Mouse (Mus musculus): ENCODE data around the gene Pcmt1.

DNA sequence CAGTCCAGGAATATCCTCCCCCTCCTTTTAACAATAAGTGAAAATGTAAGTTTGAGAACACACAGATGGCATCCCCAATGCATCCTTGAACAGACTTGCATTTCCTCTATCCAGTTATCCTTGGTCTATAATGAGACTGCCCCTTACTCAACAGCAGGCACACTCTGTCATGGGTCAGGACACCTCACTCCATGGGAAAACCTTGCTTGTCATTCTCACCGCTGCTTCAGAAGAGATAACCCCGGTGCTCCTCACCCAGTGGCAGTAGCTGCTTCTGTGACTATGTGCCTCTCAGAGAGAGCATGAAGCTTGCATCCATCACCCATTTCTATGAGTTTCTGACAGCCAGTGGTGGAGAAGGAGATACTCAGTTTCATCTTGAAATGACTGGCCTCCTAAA is 74.5 kb downstream of the Pcmt1 start:
- TF ChIP-seq POLR2A (IDR thresholded peaks at IDR 0.05; ENCODE audit: insufficient read depth, low read length): no peak
- TF ChIP-seq CTCF (IDR thresholded peaks at IDR 0.05; ENCODE audit: low read depth, low read length): no peak
- no peak for TF ChIP-seq EP300 (IDR thresholded peaks at IDR 0.05; ENCODE audit: insufficient read depth, low read depth, low read length)
